Mouse (Mus musculus): ENCODE results near the gene Limch1. TPM values are rescaled to one million over a fixed set of nuclear protein-coding genes. Genes with fewer than 3 reads are reported as not detected.

Gene Limch1
- 100 to 1,000 TPM in 1 of 2 experiments, 10 to 100 TPM in 1; 97.7 to 103 TPM for total RNA-seq (2021)
- long read RNA-seq, experiment 1, partial matches to known transcripts, result 0 of 15 reads
- long read RNA-seq, experiment 1, other reads (novel, unspliced or antisense), result 15 of 15 reads
- long read RNA-seq, experiment 2, partial matches to known transcripts, result 0 of 12 reads
- long read RNA-seq, experiment 2, other reads (novel, unspliced or antisense), result 12 of 12 reads

DNA sequence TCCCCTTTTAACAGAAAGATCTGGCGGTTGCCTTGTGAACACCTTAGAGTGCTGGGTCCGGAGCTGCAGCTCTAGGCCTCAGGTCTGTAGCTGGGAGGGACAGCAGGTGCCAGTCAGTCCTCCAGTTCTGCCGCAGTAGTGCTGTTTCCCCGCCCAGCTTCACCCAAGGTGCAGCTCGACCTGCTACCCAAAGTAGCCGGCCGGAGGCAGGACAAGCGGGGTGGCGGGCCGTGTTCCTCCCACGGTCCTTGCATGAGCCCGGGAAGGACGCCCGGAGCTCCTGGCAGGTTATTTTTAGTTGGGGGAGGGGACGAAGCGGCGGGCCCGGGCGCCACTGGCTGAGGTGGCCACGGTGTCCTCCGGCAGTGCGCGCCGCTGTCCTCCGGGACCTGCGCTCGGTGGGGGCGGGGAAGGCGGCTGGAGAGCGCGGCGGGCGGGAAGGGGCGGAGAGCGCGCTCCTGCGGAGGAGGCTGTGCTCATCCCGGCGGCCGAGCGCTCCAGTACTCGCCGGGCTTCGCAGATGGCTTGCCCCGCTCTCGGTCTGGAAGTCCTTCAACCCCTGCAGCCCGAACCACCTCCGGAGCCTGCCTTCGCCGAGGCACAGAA, at the start of gene Limch1:
TSS of gene Limch1 (plus strand) at position 438 of the 606 bp plus-strand sequence.
- intact Hi-C loops (cut with DNase I), result no loop called here
- peak; percentile 70 to 85 for DNase-seq

DNA sequence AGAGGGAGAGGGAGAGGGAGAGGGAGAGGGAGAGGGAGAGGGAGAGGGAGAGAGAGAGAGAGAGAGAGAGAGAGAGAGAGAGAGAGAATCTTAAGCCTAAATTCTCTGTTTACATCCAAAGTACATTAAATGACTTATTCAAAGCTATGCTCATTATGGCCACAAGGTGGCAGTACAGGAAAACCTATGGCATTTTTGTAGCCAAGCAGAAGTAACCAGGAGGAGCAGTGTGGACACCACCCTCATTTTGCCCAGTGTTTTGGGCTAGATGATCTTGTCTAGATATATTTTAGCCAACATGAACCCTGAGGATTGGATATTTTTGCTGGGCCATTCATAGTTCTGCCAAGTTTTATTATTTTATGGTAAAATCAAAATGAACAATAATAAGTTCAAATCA, 48.5 kb upstream of the Limch1 start:
- DNase-seq, result no peak
- intact Hi-C loops (cut with DNase I), result loop anchor here (2.0 to 5.0 kb wide), 2 partner anchors 300 to 320 kb away; no protein-coding TSS in a partner anchor

DNA sequence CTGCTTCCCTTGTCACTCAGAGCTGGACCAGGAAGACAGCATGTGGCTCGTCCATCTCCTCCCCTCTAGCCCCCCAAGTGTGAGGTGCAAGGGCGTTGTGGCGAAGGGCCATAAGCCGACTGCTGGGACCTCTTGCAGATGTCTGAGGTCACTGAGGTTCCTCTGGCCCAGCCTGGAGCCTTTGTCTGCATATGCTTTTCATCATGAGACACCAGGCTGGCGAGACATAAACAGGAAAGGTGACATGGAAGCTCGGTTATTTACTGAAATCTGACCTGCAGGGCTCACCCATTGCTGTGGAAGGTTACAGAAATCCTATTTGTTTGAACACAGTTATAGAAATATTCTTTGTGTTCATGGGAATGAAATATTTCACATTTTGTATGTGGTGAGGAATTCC, 45.7 kb upstream of the Limch1 start:
- DNase-seq, result no peak
- intact Hi-C loops (cut with DNase I), result loop anchor here (2.0 to 5.0 kb wide), 2 partner anchors 297 to 533 kb away; no protein-coding TSS in a partner anchor

DNA sequence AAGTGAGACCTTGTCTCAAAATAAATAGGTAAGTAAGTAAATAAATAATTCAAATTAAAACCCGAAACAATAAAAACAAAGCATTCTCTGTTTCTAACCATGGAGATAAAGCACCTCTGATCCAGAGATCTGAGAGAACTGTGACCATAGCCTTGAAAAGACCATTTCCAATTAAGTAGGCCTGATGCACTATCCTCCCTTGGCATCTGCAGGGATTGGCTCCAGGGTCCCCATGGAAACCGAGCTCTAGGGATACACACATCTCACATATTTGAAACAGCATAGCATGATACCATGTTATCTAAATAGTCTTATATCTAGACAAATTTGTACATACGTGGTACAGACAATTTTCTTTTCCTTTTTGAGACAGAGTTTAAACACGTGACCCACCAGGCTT, 43.7 kb upstream of the Limch1 start:
- DNase-seq, result no peak
- intact Hi-C loops (cut with DNase I), result no loop called here

DNA sequence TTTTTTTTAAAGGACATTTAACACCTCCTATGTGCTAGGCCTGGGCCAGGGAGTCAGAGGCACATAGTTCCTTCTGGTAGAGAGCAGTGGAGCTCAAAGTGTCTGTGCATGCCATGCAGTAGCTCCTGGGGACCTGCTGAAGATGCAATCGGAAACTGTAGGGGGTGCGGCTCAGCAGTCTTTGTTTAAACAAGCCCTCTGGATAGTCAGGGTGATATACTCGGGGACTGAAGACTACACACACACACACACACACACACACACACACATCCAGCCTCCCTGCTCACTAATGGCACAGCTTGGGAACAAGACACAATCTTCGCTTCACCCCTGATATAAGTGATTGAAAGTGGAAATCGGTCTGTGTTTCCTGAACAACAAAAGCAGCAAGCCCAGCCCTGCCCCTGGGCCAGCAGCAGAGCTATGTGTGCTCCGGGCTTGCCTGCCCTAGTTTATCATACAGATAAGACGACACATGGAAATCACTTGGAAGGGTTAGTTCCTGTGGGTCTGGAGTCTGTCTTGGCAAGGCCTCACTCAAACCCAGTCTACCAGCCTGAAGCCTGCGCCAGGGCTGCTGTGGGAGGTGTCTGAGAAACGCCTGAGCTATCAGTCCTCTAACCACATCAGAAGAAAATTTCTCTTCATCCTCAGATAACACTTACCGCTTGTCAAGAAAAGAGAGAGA, 42.2 kb upstream of the Limch1 start:
- DNase-seq, result no peak
- intact Hi-C loops (cut with DNase I), result no loop called here

DNA sequence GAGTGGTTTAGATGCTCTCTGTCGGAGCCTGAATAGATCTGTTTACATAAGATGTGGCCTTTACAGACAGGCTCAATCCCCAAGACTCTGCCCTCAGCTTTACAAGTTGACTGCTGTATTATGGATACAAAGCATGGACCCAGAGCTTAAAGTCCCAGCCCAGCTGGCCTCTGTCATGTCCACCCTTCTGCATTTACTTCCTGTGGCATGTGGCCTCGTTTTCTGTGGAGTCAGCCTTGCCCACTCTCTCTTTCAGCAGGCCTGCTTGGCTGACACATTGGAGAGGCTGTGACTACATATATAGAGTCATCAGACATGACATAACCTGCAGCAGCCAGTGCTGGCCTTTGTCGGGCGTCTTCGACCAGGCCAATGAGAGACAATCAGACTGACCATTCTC, 37.8 kb upstream of the Limch1 start:
- DNase-seq, result no peak
- intact Hi-C loops (cut with DNase I), result no loop called here

DNA sequence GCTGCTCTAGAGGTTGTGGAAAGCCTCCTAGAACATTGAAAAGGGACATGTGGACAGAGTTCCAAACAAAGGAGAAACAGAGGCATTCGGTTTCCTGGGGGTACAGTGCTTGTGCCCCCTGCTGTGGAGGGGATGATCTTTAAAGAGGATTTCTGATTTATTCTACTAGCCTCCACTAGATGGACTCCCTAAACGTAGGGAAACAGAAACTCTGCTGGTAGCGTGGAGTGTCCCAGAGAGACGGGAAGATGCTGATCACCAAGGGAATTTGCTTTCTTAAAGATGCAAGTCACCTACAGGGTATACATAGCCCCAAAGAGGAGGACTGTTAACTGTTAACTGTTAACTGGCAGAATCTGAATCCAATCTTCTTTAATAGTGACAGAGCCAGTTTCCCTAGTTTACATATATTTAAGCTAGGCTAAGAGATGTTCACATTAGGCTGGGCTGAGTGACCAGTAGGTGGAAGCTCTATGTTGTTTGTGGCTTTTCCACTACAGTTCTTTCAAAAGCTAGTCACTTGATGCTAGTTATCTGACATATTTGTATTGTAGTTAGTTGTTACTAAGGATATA, 35.1 kb upstream of the Limch1 start:
- intact Hi-C loops (cut with DNase I), result loop anchor here (2.0 kb wide), 1 partner anchor 286 kb away; no protein-coding TSS in a partner anchor
- no peak for DNase-seq

DNA sequence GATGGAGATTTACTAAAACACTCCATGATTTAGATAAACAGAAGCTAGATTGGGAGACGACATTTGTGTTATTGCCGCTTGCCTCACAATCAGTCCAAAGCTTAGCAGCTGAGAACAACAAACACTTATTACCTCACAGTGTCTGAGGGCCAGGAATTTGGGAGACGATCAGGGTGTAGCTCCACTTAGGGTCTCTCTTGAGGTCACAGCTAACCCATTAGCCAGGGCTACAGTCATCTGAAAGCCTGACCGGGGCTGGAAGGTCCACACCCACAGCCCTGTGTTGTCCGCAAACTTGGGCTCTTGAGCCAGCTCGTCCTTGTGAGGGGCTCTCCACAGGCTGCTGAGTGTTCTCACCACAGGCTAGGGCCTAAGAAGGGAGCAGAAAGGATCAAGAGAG, 32.8 kb upstream of the Limch1 start:
- peak; percentile 8 to 25 for DNase-seq
- intact Hi-C loops (cut with DNase I), result no loop called here

DNA sequence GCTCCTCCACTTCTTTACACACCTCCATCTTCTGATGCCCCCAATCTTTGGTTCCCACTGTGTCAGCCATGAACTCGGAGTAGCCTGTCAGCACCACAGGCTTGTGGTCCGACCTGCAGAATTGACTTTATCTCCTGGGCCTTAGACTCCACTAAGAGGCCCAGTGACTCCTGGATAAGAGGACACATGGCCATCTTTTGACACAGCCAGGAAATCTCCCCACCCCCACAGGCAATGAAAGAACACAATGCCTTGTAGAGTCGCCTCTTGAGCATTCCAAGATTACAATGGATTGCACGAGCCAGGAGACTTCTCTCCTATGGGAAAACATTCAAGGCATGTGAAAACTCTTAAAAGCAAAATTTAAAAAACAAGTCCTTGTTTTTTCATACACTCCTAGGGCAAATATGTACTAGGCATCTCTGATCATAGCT, 30.1 kb upstream of the Limch1 start:
- DNase-seq, result no peak
- intact Hi-C loops (cut with DNase I), result no loop called here

DNA sequence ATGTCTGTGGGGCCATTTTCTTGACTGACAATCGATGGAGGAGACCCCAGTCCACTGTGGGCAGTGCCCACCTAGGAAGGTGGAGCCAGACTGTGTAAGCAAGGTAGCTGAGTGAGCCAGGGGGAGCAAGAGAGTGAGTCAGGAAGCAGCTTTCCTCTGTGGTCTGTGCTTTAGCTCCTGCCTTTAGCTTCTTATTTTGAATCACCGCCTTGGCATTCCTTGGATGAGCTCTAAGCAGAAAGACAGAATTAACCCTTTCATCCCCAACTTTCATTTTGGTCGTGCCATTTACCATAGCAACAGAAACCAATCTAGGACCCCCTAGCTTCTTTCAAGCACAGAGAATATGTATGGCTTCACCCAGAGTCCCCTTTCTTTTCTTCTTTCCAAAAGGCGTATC, 27.7 kb upstream of the Limch1 start:
- no peak for DNase-seq
- intact Hi-C loops (cut with DNase I), result no loop called here

DNA sequence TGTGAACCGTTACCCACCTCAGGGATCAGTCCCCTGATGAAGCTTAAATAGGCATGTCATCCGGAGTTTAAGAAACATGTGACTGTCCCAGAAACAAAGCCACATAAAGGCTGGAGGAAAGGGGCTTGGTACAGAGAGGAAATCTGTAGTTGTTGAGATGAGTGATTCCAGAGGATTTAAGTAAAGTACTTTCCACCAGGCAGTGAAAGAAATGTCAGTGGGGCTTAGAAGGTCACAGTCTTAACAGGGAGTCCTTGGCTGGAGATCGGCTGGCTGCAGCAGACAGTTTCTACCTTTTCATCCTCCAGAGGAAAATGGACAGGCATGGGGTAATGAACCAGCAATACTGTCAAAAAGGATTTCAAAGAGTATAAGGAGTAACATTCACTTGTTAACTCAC, 27.2 kb upstream of the Limch1 start:
- intact Hi-C loops (cut with DNase I), result no loop called here
- no peak for DNase-seq

DNA sequence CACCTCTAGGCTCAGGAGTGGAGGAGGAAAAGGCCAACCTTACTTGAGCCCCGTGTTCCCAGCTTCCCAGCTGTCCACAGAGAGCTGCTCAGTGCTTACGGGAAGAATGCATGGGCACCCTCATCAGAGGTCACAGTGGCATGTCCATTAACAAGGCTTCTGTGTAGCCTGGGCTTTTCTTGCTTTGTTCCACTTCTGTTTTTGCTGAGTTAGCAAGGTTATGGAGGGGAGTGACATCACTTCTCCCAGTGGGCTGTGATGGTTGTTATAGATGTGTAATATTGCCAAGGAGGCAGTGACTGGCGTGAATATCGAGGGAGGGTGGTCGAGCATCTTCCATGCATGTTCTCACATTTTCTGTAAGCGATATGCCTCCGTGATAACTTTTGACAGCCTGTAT, 26.7 kb upstream of the Limch1 start:
- DNase-seq, result no peak
- intact Hi-C loops (cut with DNase I), result no loop called here

DNA sequence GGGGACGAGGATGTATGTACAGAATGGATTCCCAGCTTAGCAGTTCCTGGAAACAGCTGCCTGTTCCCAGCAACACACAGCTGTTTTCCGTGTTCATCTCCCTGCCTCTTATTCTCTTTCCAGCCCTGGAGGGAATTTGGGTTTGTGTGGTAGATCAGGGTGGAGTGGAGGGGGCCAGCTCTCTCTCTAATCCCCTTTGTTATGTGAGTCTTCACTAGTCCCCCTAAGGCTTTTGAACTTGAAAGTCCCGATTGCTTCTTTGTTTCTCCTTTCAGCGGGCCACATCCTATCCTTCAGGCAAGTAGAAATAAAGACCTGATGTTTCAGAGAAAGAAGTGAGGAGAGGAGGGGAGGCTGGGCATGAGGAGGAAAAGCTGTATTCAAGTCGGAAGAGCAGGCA, 24.7 kb upstream of the Limch1 start:
- intact Hi-C loops (cut with DNase I), result no loop called here
- no peak for DNase-seq

DNA sequence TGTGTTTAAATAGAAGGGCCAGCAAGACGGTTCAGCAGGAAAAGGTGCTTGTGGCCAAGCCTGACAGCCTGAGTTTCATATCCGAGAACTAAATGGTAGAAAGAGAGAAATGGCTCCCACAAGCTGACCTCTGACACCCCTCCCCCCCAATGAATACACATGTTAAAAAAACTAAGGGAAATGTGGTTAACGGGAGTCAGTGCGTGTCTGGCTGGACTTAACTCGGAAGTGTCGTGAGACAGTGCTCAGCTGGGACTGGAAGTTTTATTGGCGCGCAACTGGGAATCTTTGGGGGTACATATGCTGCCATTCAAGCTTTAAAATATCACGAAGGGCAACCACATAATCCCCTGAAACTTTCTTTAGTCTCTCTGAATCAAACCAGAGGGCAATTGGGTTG, 23.0 kb upstream of the Limch1 start:
- intact Hi-C loops (cut with DNase I), result no loop called here
- no peak for DNase-seq

DNA sequence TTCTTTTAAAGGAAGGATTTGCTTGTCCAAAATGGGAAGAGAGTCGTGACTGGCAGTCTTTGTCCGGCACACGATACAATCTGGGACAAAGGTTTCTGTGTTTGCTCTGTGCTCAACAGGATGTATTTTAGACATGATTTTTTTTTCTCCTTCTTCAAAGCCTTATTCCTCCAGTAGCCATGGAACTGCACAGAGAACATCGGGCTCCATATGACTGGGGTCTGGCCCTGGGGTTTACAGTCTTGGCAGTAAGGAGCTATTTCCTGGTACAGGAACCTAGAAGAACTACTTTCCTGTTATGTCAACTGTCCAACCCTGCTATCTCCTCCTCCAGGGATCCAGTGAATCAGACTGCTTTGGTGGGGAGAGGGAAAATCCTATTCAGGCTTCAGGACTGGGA, 22.6 kb upstream of the Limch1 start:
- no peak for DNase-seq
- intact Hi-C loops (cut with DNase I), result no loop called here

DNA sequence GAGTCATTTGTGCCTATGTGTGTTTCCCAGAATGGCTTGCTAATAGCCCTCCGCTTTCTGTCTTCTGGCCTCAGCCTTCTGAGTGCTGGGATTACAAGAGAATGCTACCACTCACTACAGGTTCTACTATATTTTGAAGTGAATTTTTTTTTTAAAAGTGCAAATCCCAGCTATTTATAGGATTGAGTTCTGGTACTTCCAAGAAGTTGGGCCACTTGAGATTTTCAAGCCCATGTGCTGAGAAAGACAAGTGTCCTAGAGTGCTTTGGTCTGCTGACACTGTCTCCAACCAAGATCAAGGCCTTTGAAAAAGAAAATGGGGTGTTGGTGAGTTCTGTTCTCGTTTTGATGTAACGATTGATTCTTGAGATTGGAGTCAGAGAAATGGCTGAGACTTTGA, 22.0 kb upstream of the Limch1 start:
- intact Hi-C loops (cut with DNase I), result no loop called here

DNA sequence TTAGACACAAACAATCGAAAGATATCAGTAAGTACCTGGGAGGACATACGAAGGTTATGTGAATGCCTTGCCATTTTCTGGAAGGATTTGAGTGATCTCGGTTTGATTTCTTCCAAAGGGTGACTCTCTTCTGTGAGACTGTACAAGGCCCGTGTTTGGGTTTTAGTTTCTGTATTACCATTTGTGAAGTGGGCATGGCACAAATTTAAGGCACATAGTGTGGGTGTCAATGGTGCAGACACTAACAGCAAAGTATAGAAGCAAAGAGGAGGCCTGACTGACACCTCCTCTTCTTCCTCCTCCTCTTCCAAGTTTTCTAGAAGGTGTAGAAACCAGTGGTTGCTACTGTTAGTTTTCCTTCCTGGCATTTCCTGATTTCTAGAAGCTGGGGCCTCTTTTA, 16.3 kb upstream of the Limch1 start:
- intact Hi-C loops (cut with DNase I), result no loop called here
- DNase-seq, result no peak

More for the DNA sequence above, 22.0 kb upstream of the Limch1 start:
- DNase-seq, result no peak

DNA sequence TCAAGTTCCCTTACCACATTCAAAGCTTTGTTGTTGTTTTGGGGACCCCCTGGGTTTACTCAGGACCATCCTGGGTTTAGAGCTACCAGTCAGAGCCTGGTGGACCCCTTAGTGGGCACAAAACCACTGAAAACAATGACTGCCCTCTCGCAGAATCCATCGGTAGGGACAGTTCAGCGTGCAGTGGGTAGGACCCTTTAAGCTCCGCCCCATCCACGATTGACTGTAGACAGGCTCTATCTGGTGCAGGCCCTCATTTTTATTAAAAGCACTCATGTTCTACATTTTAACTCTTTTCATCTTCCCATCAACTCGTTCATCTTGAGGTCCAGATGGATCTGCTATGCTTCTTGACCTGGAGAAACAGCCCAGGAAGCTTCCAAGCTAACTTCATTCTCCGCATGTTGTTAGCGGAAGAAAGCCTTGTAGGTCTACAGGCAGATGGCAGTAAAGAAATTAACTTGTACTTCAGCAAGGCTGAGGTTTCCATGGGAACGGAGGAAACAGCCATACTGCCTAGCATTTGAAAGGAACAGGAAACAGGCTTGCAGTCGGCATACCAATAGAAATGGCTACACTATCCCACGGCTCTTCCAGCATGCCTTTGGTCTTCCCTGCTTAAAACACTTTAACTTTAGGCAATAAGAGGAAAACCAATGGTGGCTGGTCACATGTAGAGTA, 14.9 kb upstream of the Limch1 start:
- no peak for DNase-seq
- intact Hi-C loops (cut with DNase I), result no loop called here

DNA sequence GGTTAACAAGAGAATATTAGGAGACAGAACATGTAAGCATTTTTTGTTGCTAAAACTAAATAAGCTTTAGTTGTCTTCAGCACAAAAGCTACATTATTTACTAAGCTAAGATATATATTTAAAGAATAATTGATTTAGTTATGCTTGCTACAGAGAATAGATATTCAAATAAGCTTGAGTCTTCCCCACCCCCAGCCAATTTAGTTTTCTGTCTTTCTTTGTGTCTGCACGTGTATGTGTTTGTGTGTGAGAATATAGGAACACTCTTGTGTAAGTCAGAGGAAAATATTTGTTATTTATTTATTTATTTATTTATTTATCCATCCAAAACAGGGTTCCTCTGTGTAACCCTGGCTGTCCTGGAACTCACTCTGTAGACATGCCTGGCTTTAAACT, 14.3 kb upstream of the Limch1 start:
- no peak for DNase-seq
- intact Hi-C loops (cut with DNase I), result no loop called here

DNA sequence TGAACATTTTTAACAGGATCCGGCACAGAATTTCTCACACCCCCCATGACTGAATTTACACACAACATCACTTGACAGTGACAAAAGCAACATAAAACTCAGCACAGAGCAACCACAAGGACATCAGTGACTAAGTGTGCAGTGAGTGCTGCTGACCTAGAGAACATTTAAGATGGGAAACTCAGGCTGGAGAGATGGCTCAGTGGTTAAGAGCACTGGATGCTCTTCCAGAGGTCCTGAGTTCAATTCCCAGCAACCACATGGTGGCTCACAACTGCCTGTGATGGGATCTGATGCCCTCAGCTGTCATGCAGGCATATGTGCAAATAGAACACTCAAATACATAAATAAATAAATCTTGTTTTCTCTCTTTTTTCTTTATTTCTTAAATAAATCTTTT, 12.1 kb upstream of the Limch1 start:
- no peak for DNase-seq
- intact Hi-C loops (cut with DNase I), result no loop called here

DNA sequence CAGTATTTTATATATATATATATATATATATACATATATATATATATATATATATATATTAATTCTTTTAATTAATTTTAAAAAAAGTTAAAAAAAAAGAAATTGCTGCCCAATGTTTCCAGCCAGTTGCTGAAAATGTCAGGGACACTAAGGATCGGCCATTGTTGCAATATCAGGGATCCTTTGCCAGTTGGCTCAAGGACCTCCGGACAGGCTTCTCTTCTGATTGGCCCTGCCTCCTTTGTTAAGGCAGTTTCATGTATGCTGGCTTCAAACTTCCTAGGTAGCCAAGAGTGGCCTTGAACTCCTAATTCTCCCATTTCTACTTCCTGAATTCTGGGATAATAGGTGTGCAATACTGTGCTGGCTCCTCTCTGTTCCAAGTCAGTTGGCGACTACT, 6.3 kb upstream of the Limch1 start:
- no peak for DNase-seq
- intact Hi-C loops (cut with DNase I), result no loop called here
